Mouse (Mus musculus): ENCODE data around the gene Slc25a31. TPM values are rescaled to one million over a fixed set of nuclear protein-coding genes. Genes with fewer than 3 reads are reported as not detected.
A peak's percentile ranks its signal among the peaks of the same experiment; 100 is the strongest.

The Slc25a31 gene
- polyA plus RNA-seq, 1 experiment from 2014 or later, result 0.74 TPM

DNA sequence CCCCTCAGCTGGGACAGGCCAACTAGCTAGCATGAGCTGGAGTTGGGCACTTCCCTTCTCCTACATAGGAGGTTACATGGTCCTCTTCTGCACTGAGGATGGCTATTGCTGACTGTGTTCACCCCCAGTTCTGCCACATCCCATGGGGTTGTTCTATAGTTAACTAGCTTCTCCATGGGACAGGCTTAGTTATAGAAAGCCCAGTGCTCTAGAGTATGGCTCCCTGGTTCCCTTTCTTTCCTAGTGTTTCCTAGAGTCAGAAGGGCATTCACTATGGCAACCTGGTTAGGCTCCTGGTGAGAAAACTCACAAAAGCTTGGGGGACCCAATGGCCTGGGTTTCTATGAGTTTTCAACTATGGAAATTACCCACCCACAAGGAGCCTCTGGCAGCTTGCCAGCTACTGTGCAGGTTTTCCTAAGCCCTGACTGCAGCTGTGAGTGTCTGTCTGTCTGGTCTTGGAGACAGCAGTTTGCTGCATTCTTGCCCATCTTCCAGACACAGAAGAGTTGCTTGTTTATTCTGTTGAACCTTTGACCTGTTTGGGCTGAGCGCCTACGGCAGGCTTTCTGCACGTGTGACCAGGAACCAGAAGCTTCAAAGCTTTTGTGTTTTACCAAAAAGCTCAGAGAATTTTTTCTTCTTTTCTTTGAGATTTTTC lies 22.7 kb upstream of the Slc25a31 start:
- Histone ChIP-seq H3K27ac (ENCODE audit: poor library complexity, severe bottlenecking) (no peak overlapping the region), H3K4me3 (no peak overlapping the region), H3K36me3 (no peaks in the 10 kb centered on the region), H3K4me2 (no peak overlapping the region; the same call in 1 of the 2 replicates), H3K9me3 (replicated peaks) (no peaks in the 10 kb centered on the region), H3K9ac (no peak overlapping the region), H3K4me1 (replicated peaks) (peaks cover 45% of the 10 kb centered on the region), H3K27me3 (replicated peaks) (no peaks in the 10 kb centered on the region)
- no peak; the same call in 1 of the 2 replicates for ATAC-seq (ENCODE audit: insufficient number of reproducible peaks, low FRiP score)
- WGBS, result 40% methylated on average over 3 of the region's 3 CpGs

DNA sequence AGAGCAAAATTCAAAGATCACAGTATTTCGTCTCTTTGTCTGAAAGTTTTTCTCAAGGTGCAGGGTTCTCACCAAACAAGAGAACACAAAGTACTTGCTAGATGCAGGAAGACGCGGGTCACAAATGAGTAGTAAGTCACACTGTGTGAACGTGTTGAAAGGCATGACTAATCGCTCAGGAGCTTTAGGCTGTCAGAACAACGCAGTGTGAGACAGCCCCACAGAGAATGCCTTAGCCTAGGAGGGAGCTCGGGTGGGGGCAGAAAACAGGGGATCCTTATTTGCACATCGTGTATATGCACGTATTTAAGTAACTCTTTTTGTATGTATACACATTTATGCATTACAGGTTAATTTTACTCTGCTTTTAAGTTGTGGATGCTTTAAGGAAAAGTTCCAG lies 21.8 kb upstream of the Slc25a31 start:
- no peak overlapping the region for H3K27ac ChIP-seq (ENCODE audit: poor library complexity, severe bottlenecking)
- H3K9me3 ChIP-seq (replicated peaks), result no peaks in the 10 kb centered on the region
- no peak overlapping the region for H3K4me3 ChIP-seq
- peaks cover 45% of the 10 kb centered on the region for H3K4me1 ChIP-seq (replicated peaks)
- H3K9ac ChIP-seq, result no peak overlapping the region
- H3K36me3 ChIP-seq, result no peaks in the 10 kb centered on the region
- no peaks in the 10 kb centered on the region for H3K27me3 ChIP-seq (replicated peaks)
- ATAC-seq (ENCODE audit: insufficient number of reproducible peaks, low FRiP score), result no peak
- 28% methylated on average over 9 of the region's 9 CpGs for WGBS
- H3K4me2 ChIP-seq, result peak overlapping the region; percentile 14; the same call in 1 of the 2 replicates

DNA sequence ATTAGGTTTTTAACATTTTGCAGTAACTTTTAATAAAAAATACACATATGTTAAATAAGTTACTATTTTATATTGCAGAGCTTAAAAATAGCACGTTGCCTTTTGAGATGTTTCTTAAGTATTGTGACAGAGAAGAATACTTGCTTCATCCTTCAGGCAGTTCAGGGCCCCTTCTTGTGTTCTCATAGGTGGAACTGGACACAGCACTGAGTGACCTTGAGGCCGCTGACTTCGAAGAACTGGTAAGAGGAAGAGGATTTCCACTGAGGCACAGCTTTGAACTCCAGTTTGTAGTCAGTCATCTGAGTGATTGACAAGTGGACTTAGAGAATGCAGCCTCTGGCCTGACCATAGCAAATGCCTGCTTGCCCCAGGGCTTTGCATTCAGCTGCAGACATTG lies 21.1 kb upstream of the Slc25a31 start:
- Histone ChIP-seq H3K4me1 (replicated peaks) (peaks cover 37% of the 10 kb centered on the region), H3K4me3 (no peak overlapping the region), H3K9me3 (replicated peaks) (no peaks in the 10 kb centered on the region), H3K4me2 (no peak overlapping the region), H3K9ac (no peak overlapping the region), H3K27me3 (replicated peaks) (no peaks in the 10 kb centered on the region), H3K36me3 (no peaks in the 10 kb centered on the region), H3K27ac (ENCODE audit: poor library complexity, severe bottlenecking) (no peak overlapping the region)
- WGBS, result 58% methylated on average over 3 of the region's 3 CpGs
- ATAC-seq (ENCODE audit: insufficient number of reproducible peaks, low FRiP score), result no peak

DNA sequence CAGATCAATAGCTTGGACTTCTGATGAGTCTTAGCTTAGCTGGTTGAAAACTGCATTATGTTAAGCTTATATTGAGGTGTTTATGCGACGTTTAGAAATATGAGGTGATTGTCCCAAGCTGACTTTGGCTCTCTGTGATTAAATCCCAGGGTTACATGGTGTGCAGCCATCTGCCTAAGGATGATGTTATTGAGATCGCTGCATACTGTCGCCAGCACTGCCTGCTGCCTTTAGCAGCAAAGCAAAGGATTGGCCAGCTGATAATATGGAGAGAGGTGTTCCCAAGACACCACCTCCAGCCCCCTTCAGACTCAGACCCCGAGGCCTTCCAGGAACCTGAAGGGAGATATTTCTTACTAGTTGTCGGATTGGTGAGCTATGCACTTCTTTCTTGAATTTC lies 17.1 kb upstream of the Slc25a31 start:
- H3K27me3 ChIP-seq (replicated peaks), result no peaks in the 10 kb centered on the region
- H3K4me3 ChIP-seq, result no peak overlapping the region
- peaks cover 29% of the 10 kb centered on the region for H3K4me1 ChIP-seq (replicated peaks)
- 87% methylated on average over 6 of the region's 6 CpGs for WGBS
- no peak overlapping the region for H3K4me2 ChIP-seq
- H3K36me3 ChIP-seq, result no peaks in the 10 kb centered on the region
- no peak for ATAC-seq (ENCODE audit: insufficient number of reproducible peaks, low FRiP score)
- no peaks in the 10 kb centered on the region for H3K9me3 ChIP-seq (replicated peaks)
- no peak overlapping the region for H3K9ac ChIP-seq
- no peak overlapping the region for H3K27ac ChIP-seq (ENCODE audit: poor library complexity, severe bottlenecking)

DNA sequence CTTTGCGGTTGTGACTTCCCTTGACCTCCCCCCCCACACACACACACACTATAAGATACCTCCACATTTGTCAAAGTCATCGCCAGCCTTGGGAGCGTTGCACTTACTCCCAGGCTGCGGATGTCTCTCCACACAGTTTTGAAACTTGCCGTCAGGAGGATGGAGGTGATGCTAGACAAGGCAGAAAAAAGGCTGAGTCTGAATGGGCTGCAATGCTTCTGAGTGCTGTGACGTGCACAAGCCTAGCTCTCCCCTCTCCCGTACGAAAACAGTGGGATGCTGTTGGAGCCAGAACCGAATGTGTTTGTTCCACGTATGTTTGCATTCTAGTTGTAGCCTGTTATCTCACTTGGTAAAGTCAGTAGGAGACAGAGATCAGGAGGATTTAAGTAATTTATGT lies 15.2 kb upstream of the Slc25a31 start:
- Histone ChIP-seq H3K4me2 (peak overlapping the region; percentile 27; the same call in 1 of the 2 replicates), H3K27me3 (replicated peaks) (no peaks in the 10 kb centered on the region), H3K36me3 (no peaks in the 10 kb centered on the region), H3K4me3 (no peak overlapping the region), H3K9me3 (replicated peaks) (no peaks in the 10 kb centered on the region), H3K4me1 (replicated peaks) (peaks cover 14% of the 10 kb centered on the region), H3K9ac (no peak overlapping the region), H3K27ac (ENCODE audit: poor library complexity, severe bottlenecking) (peak overlapping the region; percentile 11; the same call in 1 of the 2 replicates)
- no peak for ATAC-seq (ENCODE audit: insufficient number of reproducible peaks, low FRiP score)
- 47% methylated on average over 10 of the region's 10 CpGs for WGBS

DNA sequence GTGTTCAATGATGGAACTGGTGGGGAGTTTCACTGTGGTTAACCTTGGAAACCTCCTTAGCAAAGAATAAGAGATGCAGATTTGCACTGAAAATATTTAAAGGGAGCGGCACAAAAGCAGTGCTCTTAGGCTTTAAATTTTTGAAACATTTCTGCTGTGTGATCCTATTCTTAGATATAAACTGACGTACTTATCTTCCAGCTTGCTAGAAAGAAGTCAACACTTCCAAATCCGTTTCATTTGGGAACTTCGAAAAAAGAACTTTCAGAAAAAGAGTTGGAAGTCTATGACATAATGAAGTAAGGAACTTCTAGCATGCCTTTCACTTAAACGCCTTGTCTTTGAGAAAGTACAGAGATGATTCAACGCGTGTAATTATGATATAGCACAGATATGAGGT lies 14.7 kb upstream of the Slc25a31 start:
- Histone ChIP-seq H3K4me2 (peak overlapping the region; percentile 27; the same call in 1 of the 2 replicates), H3K4me3 (no peak overlapping the region)

DNA sequence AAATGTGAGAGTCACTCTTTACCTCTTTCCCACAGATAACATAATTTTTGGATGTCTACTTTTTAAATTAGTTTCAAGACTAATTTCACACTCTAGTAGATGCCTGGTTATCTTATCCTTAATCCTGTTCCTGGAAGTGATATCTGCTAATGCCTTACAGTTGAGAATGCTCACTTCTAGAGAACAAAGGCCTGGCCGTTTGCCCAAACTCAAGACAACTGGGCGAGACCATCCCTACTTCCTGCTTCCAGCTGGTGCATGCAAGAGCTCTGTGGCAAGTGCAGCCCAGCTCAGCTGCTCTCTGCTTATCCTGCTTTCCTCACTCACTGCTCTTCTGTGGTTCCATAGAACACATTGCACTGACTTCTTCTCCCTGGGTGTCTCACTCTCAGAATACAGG lies 14.2 kb upstream of the Slc25a31 start:
- H3K4me3 ChIP-seq, result no peak overlapping the region
- ATAC-seq (ENCODE audit: insufficient number of reproducible peaks, low FRiP score), result peak; percentile 51; the same call in 1 of the 2 replicates
- H3K9me3 ChIP-seq (replicated peaks), result no peaks in the 10 kb centered on the region
- 16% methylated on average over 2 of the region's 2 CpGs for WGBS
- H3K9ac ChIP-seq, result no peak overlapping the region
- H3K4me2 ChIP-seq, result no peak overlapping the region
- peaks cover 14% of the 10 kb centered on the region for H3K4me1 ChIP-seq (replicated peaks)
- no peaks in the 10 kb centered on the region; the same call in 1 of the 2 replicates for H3K36me3 ChIP-seq
- no peaks in the 10 kb centered on the region for H3K27me3 ChIP-seq (replicated peaks)
- H3K27ac ChIP-seq (ENCODE audit: poor library complexity, severe bottlenecking), result no peak overlapping the region

More for the DNA sequence above, 14.7 kb upstream of the Slc25a31 start:
- 0 out of 2 replicates have a peak overlapping the region, but pooled peaks have one; percentile 11 for H3K27ac ChIP-seq (ENCODE audit: poor library complexity, severe bottlenecking)
- H3K27me3 ChIP-seq (replicated peaks), result no peaks in the 10 kb centered on the region
- no peak for ATAC-seq (ENCODE audit: insufficient number of reproducible peaks, low FRiP score)
- no peaks in the 10 kb centered on the region for H3K36me3 ChIP-seq
- WGBS, result 39% methylated on average over 7 of the region's 7 CpGs
- H3K4me1 ChIP-seq (replicated peaks), result peaks cover 14% of the 10 kb centered on the region
- H3K9me3 ChIP-seq (replicated peaks), result no peaks in the 10 kb centered on the region
- no peak overlapping the region for H3K9ac ChIP-seq

DNA sequence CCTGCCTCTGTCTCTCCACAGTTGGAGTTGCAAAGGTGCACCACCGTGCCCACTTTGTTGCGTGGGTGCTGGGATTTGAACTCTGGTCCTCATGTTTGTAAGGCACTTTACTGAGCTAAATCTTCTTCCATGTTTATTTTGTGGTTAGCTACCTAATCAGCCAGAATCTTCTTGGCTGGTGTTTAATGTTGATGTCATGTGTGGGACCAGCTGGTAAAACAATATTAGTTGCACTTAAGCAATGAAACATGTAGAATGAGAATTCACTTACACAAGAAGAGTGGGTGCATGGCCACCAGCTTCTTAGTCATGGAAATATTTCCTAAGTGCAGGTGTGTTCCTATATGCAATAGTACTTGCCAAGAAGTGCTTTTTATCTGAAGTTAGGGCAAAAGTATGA lies 13.5 kb upstream of the Slc25a31 start:
- Histone ChIP-seq H3K4me3 (no peak overlapping the region), H3K9me3 (replicated peaks) (no peaks in the 10 kb centered on the region), H3K27ac (ENCODE audit: poor library complexity, severe bottlenecking) (no peak overlapping the region), H3K4me2 (no peak overlapping the region), H3K27me3 (replicated peaks) (no peaks in the 10 kb centered on the region), H3K9ac (no peak overlapping the region), H3K36me3 (no peaks in the 10 kb centered on the region; the same call in 1 of the 2 replicates), H3K4me1 (replicated peaks) (peaks cover 14% of the 10 kb centered on the region)
- 98% methylated on average over 2 of the region's 2 CpGs for WGBS
- ATAC-seq (ENCODE audit: insufficient number of reproducible peaks, low FRiP score), result no peak

DNA sequence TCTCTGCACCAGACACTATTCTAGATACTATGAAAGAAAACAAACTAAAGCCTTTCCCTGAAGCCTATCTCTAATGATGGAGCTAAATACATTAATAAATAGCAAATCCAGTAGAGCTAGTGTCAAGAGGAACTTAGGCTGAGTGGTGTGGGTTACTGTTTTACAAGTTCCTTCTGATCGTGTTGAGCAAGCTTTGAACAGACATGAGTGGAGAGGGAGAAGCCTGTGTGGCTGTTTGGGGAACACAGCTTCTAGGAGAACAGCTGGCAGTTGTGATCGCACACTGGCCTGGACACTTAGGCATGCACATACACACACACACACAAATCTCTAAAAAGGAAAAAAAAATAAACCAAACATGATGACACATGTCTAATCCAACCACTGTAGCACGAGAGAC lies 9.8 kb upstream of the Slc25a31 start:
- Histone ChIP-seq H3K9me3 (replicated peaks) (no peaks in the 10 kb centered on the region), H3K4me1 (replicated peaks) (peaks cover 8% of the 10 kb centered on the region), H3K36me3 (no peaks in the 10 kb centered on the region; the same call in 1 of the 2 replicates), H3K4me3 (no peak overlapping the region), H3K9ac (no peak overlapping the region), H3K27ac (ENCODE audit: poor library complexity, severe bottlenecking) (no peak overlapping the region), H3K4me2 (no peak overlapping the region), H3K27me3 (replicated peaks) (no peaks in the 10 kb centered on the region)
- no peak for ATAC-seq (ENCODE audit: insufficient number of reproducible peaks, low FRiP score)
- 76% methylated on average over 3 of the region's 3 CpGs for WGBS

DNA sequence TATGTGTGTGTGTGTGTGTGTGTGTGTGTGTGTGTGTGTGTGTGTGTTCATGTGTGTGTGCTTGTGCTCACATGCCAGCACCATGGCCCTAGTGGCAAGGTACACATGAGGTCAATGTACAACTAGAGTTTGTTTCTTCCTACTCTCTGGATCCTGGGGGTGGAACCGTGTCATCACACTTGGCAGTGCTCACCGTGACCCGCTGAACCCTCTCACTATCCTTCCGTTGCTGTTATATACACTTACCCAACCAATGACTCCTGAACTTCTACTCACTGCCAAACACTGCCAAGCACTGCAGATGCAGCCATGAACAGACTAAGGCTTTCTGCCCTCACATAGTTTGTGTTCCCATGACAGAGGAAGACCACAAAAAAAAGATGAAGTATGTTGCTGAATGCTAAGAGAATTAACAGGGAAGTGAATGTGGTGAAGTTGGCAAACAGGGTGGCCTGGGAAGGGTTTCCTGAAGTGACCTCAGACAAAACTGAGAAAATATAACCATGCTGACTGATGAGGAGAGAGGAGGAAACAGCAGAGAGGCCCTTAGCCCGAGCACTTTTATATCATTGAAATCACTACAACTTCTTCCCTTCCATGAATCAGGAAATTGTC lies 3.7 kb upstream of the Slc25a31 start:
- H3K36me3 ChIP-seq, result no peaks in the 10 kb centered on the region
- no peak overlapping the region for H3K4me2 ChIP-seq
- ATAC-seq (ENCODE audit: insufficient number of reproducible peaks, low FRiP score), result no peak
- no peaks in the 10 kb centered on the region for H3K27me3 ChIP-seq (replicated peaks)
- H3K4me3 ChIP-seq, result no peak overlapping the region
- 74% methylated on average over 5 of the region's 5 CpGs for WGBS
- no peaks in the 10 kb centered on the region for H3K4me1 ChIP-seq (replicated peaks)
- no peak overlapping the region for H3K9ac ChIP-seq
- peaks cover 6% of the 10 kb centered on the region; the same call in 1 of the 2 replicates for H3K9me3 ChIP-seq (replicated peaks)
- no peak overlapping the region for H3K27ac ChIP-seq (ENCODE audit: poor library complexity, severe bottlenecking)

DNA sequence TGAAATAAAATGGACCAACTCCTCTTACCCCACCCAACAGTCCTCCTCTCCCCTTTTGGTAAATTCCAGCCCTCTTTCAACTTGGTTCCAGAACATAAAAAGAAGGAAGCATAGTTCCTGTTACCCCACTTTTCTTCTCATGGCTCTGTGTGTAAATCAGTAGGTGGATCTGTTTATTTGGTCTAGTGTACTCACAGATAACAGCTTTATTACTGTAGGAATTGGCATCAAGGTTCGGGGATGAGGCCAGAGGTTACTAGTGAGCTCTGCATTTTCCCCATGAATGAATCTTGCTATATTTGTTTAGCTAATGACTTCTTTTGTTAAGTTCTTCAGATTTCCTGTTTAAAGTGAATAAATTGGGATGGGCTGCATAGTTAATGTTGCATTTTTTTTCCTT lies 7.4 kb downstream of the Slc25a31 start:
- H3K36me3 ChIP-seq, result no peaks in the 10 kb centered on the region
- H3K9ac ChIP-seq, result no peak overlapping the region
- no peak overlapping the region for H3K4me2 ChIP-seq
- ATAC-seq (ENCODE audit: insufficient number of reproducible peaks, low FRiP score), result no peak
- no peaks in the 10 kb centered on the region for H3K4me1 ChIP-seq (replicated peaks)
- H3K9me3 ChIP-seq (replicated peaks), result no peaks in the 10 kb centered on the region
- 49% methylated on average over 1 of the region's 1 CpGs for WGBS
- H3K4me3 ChIP-seq, result no peak overlapping the region
- H3K27me3 ChIP-seq (replicated peaks), result no peaks in the 10 kb centered on the region
- no peak overlapping the region for H3K27ac ChIP-seq (ENCODE audit: poor library complexity, severe bottlenecking)
